Mouse (Mus musculus) kidney, postnatal 10 days (tissue): ENCODE measurements around the gene Hoxc6.

Experiments
- DNase-seq: peaks from one replicate; pipeline ENCODE4 v3.0.0; 2021; ENCODE audit warnings: mixed read lengths

Hoxc6 gene

DNA sequence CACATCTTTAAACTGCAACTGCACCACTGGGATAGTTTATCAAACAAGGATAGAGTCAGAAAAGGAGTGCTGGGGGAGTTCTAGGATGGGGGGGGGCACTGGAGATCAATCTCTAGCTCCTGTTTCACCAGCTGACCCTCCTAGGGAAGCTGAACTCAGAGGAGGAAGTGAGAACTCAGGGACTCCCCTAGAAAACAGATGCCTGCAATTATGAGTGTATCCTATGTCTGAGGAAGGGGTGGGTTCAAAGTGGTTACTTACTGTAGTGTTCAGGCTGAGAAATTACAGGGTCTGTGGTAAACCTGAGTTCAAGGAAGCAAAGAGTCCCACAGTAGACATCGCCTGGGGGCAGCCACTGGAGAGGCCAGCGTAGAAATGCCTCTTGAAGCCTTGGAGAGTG lies 53.6 kb downstream of the Hoxc6 start:
- no peak for DNase-seq

DNA sequence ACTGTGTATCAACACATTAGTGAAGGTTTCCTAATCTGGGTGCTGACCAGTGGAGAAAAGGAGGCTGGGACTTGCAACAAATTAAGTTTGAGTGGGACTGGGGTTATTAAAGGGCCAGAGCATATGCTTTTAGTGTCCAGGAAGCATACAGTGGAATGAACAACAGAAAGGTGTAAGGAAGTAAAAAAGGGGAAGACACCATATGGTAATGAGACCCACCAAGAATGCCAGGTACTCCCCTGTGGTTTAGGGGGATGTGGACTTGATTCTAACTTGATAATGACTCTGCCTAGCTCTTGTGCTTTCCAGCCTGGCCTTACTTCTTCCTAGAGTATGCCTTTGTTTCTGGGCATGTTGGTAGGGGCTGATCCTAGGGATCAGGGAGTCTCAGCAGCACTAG lies 55.2 kb downstream of the Hoxc6 start:
- DNase-seq: no peak

DNA sequence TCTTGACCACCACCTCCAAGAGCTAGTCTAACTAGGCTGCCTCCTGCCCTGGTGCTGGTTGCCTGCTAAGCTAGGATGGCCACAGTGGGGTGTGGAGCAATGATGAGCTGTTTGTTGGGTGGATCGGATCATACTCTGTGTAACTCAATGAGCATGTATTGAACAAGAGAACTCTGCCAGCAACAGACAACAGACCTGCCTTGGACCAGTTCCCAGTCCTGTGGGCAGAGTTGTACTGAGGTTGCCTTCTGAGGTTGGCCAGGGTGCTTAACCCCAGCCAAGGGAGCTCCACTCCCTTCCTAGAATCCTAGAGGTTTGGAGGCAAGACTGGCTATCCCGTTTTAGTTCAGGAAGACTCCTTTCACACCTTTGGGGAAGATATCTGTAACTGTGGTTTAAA lies 58.3 kb downstream of the Hoxc6 start:
- peak; percentile 33 for DNase-seq

GRCm38 (mm10) chr15:103058715-103059114 lies 60.7 kb downstream of the Hoxc6 start:
- no peak for DNase-seq

DNA sequence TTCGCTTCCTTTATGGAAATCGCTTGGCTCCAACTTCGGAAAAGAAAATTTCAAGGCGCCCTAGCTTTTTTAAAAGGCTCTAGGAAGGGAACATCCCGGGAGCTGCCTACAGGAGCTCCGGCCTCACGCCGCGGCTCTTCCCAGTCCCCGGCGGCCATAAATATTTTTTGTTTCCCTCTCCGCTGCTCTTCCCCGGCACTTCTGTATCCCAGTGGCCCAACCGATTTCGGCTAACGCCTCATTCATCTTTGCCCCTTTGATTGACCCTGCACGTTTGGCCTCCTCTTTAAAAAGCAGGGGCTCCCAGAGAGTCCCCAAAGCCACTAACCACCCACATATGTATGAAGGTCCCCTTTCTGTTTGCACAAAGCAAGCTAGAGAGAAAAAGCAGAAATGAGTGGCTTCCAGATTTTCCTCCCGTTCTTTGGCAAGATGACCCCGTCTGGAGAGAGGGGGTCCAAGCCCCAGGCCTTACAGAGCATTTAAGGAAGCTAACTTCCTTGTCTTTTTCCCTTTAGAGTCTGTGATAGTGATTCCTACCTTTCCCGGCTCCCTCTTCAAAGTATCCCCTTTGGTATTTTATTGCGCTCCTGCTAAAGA lies 61.4 kb downstream of the Hoxc6 start:
- no peak for DNase-seq

GRCm38 (mm10) chr15:103060021-103060340 lies 61.9 kb downstream of the Hoxc6 start:
- no peak for DNase-seq

- DNase-seq: peak; percentile 82
These were observed 62.5 kb downstream of the Hoxc6 start for GRCm38 (mm10) chr15:103060341-103061130.

DNA sequence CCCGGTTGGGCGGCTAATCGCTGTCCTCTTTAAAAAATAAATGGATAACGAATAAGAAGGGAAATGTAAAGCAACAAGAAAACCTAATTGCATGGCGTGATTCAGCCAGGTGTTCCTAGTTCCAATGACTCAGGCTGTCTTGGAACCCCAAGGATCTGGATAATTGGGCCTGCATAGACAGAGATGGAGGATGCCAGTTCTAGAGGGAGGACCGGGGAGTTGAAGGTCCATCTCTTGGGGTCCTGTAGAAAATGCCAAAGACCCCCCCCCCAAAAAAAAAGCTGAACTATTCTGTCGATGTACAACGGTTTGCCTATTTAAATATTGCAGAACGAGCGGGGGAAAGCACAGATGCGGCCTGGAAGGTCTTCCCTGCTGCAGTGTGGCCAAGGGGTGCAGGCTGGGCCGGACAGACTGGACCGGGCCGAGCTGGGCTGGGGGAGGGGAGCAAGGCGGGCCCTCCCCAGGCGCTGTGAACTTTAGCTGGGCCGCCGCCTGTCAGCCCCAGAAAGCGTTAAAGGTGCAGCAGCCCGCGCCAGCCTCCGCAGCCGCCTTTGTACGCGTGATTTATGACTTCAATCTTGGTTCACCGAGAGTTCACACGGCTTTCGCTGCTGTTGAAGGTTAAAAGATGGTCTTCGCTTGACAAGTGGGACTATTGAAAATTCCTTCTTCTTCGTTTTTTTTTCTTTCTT lies 63.2 kb downstream of the Hoxc6 start:
- peak; percentile 82 for DNase-seq
